Mouse (Mus musculus) ovary, postnatal 36 days (tissue): Measurements from ENCODE around the gene Vwa5b2.

Source experiments
- DNase-seq: peaks from one replicate; pipeline ENCODE4 v3.0.0; 2022; ENCODE audit warnings: low spot score, mixed read lengths

The Vwa5b2 gene

DNA sequence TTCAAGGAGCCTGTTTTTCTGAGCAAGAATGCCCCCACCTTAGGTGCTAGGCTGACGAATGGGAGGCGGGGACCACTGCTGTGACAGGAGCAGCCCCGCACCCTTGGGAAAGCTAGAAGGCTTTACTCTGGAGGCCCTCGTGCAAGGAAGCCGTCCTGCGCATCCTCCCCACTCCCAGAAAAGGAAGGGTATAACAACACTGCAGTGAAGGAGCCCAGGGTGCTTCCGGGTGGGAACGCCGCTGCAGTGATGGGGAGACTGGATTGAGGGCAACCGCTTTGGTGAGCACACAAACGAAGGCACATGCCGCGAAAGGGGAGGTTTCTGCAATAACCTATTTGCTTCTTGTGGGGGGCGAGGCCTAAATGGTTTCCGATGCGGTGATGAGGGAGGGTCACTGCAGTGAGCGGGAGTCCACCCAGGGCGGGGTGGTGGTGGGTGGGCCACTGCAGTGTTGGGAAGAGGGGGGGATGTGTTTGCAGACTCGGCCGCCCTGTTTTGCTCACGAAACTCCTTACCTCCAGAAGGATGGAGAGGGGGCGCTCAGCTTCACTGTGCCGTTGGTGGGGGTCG lies at the start of gene Vwa5b2:
Gene Vwa5b2 (plus strand): TSS at position 106 of the 573 bp plus-strand sequence.
- DNase-seq, result no peak

DNA sequence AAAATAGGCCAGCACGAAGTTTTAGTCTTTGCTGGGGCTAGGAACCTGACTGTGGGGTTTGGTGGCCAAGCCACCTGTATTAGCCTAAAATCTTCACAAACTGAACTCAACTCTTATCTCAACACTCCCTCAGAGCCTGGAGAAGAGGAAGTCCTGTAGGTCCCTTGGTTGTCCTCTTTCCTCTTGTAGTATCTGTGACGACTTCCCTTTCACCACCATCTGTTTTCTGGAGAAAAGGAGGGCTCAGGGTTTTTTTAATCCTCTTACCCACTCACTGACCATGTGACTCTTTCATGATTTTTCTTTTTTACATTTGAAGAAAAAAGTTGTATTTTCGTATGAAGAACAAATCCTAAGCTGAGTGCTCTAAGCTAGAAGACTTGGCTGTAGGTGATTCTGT lies 49.6 kb upstream of the Vwa5b2 start:
- DNase-seq, result no peak

DNA sequence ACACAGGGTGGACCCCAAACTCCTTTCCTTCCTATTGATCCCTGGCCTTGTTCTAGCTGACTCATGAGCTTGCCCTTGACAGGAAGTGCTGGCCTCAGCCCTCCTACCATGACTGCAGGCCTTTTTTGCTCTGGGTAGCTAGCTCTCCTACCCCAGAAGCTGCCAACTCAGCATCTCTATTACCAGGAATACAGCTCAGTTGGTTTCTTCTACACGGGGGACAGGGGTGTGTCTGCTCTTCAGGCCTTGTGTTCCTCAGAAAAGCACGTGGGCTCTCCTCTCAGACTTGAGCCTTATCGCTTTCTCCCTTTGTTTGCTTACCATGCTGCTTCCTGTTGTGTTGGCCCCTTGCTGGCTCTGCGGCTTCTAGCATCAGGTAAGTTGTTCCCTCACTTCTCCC lies 48.8 kb upstream of the Vwa5b2 start:
- no peak for DNase-seq

DNA sequence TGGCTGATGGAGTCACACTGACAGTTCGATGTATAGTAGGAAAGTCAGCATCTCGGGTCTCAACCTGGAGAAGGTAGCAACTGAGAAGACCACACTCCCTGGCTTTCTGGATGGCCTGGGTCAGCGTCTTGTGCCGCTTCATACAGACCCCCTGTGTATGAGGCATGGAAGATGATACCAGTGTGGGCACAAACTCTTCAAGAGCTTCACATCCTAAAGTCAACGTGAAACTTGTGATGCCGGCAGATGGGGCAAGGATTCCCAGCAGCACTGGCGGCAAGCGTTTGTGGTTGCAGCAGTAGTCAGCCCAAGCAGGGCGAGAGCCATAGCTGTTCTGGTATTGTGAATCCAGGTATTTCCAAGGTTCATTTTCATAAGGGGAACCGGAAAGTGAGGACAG lies 43.6 kb upstream of the Vwa5b2 start:
- DNase-seq, result no peak

DNA sequence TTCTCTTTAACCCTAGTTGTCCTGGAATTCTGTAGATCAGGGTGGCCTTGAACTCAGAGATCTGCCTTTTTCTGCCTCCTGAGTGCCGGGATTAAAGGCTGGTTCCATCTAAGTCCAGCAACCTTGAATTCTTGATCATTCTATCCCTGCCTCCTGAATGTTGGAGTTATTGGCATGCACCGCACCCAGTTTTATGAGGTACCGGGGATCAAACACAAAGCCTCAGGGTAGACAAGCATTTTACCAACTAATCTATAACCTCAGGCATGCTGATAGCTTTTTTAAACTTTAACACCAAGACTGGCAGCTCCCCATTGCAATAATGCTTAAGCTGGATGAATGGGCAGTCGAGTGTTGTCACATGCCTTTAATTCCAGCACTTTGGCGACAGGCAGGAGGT lies 41.8 kb upstream of the Vwa5b2 start:
- DNase-seq, result no peak

DNA sequence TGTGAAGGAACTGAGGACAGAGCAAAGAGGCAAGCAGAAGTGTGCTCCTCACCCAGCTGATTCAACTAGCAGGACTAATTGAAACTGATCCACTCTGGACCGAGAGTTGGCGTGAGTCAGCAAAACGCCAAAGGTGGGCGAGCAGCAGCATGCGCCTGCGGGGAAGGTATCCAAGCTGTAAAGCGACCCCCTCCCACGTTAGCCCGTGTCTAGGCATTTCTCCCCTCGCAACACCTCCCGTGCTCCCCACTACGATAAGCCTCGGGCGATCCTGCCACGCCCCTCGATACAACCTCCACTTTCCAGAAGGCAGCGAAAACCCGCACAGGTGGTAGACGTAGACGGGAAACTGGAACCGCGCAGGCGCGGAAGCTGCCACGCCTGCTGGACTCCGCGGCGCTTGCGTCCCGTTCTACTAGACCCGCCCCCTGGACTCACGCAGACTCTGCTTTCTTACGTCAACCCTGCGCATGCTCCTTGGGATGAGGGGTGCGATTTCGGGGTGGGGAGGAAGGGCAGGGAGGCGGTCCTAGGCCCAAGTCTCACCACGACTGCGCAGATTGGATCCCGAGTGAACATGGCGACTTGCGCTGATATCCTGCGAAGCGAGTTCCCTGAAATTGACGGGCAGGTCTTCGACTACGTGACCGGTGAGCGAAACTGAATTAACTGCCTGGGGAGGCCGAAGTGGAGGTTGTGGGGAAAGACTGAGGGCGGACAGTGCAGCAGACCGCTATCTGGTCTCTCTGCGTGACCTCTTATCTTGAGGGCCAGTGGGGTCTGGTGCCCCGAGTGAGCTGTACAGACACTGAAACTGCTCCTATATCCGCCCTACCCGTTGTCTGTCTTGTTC lies 40.9 kb upstream of the Vwa5b2 start, which contains the start of gene Abcf3:
Gene Abcf3 (plus strand): TSS at position 482 of the 853 bp plus-strand sequence.
- peak; percentile 96 for DNase-seq

DNA sequence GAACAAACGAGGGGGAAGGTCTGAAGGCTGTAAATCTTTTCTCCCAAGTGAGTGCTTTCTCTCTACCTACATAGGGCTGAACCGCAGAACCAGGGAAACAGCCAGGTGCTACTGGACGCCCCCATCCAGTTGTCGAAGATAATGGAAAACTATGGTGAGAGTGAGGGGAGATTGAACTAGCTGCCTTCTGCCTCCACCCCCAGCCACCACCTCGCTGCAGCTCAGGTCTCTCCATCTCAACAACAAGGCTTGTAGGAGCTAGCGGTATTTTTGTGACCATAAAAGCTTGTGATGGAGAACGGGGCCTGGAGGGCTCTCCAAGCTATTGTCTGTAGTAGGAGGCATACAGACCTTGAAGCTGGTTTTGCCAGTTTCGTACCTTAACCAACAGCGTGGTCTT lies 40.1 kb upstream of the Vwa5b2 start:
- no peak for DNase-seq

DNA sequence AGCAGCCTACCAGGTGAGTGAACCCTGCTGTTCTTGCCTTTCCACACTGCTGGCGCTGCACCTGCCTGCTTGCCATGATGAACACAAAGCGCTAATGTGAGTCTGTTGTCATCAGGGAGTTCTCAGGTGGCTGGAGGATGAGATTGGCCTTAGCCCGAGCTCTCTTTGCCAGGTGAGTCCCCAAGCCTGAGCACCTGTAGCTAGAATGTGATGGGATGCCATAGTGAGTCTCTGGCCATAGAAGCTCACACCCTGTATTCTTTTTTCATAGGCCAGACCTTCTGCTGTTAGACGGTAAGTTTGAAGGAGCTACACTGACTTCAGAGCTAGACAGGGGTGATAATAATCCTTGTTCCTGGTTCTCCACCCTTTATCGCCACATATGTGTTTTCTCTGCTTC lies 37.6 kb upstream of the Vwa5b2 start:
- no peak for DNase-seq

DNA sequence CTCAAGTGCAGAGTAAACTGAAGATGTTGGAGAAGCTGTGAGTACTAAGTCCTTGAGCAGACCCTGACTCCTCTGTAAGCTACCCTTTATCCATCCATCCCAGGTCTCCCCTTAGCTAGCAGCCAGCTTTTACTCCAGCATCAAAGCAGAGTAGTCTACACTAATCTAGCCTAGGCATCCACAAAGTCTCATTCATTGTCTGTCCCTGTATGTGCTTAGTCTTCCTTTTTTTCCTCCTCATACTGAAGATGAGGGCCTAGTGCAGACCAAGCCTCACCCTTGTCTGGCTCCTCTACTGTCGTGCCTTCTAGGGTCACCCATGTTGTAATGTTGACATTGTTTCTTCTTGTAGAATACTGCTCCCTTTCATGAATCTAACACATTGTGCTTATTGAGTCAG lies 36.7 kb upstream of the Vwa5b2 start:
- no peak for DNase-seq

DNA sequence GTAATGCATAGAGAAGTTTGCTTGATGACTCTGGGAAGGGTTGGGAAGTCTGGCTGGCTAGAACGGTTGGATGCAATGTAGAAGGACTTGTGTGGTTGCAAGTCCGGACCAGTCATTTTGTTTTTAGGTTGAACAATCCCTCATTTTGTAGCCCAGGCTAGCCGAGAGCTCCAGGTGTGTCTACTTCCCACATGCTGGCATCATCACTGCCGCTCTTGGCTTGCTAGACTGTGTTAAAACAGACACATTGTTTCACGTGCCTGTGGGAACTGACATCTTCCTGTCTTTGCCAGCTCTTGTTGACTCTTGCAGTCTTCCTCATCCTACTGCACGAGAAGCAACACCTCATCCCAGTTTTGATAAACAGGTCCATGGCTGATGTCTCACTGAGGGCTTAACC lies 34.3 kb upstream of the Vwa5b2 start:
- DNase-seq, result no peak

DNA sequence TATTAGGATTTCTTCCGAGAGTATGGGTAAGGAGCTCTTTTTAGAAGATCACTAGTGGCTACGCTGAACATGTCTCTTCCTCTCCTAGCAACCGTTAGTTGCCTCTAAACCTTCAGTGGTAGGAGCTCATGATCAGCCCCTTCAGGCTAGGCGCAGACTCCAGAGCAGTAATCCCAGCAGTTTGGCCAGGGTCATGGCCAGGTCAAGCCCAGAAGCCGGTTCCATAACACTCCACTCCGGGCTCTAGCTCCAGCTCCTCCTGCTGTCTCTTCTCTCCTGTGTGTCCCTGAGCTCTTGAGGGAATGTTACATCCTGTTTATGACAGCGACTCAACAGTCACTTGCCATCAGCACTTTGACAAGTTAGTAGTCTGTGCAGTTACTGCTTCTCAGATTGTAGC lies 31.9 kb upstream of the Vwa5b2 start:
- DNase-seq, result no peak

DNA sequence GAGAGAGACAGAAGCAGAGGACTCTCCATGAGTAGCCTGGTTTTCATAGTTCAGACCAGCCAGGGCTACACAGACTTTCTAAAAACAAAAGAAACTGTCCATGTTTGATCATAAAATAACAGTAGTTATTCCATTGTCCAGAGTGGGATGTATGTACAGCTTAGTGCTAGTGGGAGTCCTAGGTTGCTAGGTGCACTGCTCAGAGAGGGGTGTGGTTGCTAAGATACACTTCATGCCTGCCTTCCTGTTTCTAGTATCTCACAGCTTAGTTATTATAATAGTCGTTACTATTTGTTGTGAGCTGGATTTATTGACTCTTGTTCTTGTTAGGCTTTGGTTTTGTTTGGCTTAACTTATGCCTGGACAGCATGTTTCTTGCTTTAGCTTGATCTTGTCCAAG lies 24.2 kb upstream of the Vwa5b2 start:
- DNase-seq, result no peak

DNA sequence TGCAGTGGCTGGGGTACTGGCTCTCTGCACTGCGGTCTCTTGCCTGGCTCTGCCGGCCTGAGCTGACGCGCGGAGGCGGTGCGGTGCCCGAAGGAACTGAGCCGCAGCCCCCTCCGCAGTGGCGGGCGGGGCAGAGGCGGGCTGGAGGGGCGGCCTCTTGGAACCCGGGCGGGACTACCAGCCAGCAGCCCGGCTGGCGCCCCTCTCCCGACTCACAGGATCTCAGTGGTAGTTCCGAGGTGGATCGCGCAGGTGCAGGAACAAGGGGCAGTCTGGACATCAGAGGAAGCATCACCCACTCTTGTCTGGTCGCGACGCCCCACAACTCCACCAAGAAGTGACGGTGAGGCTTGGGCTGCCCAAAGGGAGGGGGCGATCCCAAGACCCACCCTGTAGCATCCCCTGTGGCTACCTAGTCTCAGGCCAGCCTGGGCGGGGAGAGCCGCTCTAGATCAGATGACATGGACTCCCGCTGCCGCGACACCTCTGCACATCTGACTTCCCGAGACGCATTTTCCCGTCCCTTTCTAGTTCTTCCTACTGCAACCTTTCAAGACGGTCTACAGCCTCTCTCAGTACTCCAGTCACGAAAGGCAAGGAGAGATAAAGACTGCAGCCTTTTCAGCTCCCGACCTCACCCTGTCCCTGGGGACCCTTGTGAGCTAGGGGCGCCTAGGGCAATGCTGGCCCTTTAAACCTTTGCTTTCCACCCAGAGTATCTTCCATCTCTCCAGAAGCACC lies 838 bp downstream of the Vwa5b2 start:
- peak; percentile 33 for DNase-seq

DNA sequence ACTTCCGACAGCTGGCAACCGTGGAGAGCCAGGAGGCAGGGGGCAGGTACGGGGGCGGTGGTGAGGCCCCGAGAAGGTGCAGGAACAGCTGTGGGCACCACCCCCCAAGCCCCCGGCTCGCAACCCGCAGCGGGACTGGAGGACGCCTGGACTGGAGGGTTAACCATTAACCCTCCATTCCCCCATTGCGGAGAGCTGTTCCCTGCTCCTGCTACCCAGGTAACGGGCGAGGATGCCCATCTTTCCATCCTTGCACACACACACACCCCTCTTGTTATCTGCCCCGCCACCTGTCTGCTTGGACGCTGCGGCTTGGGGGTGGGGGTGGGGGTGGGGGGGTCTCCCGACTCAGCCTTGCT lies 1.4 kb downstream of the Vwa5b2 start:
- no peak for DNase-seq

DNA sequence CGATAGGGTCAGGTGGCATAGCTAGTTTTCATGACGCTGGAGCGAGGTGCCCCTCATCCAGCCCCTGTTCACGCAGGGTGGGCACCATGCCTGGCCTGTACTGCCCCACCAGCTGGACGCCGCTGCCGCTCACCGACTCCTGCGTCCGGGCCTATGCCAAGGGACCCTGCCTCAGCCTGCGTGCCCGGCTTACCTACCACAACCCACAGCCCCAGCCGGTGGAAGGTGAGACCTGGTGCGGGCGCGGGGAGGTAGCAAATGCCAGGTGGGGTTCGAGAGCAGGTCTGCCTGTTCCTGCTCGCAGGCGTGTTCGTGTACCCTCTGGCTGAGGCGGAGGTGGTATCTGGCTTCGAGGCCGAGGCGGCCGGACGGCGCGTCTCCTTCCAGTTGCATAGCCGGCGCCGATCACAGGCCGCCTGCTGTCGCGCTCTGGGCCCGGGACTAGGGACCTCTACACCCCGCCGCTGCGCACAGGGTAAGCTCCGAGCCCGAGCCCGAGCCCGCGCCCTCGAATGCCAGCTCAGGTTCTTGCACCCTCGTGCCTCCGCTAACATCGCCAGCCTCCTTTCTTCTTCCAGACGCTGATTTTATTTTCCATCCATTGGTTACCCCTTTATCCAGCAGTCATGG lies 1.9 kb downstream of the Vwa5b2 start:
- no peak for DNase-seq

DNA sequence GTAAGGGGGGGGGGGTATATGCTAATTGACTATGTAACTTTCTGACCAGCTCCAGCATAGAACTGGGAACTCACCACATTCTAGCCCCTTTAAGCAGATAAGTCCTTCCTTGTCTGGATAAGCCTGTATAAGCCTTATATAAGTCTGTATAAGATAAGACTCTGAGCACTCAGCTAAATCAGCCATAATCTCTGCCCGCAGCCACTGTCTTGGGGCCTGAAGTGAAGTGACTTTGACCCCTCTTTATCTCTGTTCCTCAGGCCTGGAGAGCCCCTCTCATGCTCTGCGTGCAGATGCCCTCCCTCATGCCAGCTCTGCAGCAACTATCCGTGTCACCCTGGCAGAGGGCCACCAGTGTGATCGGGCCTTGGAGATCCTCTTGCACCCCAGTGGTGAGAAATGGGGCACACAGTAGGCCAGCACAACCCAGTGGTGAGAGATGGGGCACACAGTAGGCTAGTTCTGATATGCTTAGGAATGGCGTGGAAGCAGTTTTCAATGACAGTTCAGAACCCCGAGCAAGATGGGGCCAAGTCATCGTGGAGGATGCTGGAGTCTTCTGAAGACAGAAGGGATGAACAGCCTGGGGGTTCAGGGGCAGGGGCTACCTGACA lies 5.9 kb downstream of the Vwa5b2 start:
- DNase-seq, result no peak

DNA sequence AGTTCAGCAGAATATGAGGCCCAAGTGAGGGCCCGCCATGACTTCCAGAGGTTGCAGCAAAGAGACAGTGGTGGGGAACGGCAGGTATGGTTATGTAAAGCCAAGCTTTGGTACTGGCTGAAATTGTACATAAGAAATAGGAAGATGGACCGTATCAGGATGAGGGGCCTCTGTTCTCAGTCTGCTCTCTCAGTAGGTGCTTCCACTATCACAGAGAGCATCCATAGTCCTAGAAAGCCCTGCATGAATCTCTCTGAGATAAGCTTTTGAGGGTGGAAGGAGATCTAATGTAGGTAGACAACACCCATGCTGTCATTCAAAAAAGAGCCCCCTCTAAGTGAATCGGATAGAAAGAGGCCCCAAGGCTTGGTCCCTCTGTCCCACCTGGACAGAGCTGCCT lies 6.5 kb downstream of the Vwa5b2 start:
- no peak for DNase-seq

DNA sequence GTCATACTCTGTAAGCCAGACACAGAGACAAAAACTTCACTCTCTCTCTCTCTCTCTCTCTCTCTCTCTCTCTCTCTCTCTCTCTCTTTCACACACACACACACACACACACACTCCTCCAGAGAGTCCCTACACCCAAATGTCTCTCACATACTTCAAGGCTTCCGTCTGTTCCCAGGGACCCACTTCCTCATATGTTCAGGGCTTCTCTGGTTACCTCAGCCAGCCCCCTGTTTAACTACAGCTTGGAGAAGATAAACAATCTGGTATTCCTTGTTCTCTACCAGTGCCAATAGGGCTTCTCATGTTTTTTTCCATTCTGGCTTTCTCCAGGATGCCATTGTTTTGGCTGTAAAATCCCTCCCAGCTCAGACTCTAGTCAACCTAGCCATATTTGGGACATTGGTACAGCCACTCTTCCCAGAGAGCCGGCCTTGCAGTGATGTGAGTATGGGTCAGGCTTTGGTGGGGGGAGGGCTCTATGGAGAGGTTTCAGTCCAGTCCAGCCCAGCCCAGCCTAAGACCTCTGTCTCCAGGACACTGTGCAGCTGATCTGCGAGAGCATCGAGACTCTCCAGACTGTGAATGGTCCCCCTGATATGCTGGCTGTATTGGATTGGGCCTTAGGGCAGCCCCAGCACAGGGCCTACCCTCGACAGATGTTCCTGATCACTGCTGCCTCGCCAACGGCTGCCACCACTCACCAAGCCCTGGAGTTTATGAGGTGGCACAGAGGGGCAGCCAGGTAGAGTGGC lies 7.6 kb downstream of the Vwa5b2 start:
- DNase-seq, result no peak

DNA sequence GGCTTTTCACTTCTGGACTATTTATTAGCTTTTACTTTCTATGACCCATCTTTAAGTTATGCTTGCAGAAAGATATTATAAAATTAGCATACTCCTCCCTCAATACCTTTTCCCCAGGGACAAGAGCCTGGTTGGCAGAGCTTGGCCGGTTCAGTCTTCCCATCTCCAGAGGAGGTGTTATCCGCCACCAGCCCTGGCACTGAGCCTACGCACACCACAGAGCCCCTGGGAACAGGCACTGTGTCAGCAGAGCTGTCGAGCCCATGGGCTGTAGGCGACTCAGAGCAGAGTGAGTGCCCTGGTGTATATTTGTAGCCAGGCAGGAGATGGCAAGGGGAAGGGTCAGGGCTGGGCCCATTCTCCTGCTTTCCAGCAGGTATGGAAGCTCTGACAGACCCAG lies 11.2 kb downstream of the Vwa5b2 start:
- DNase-seq, result no peak

DNA sequence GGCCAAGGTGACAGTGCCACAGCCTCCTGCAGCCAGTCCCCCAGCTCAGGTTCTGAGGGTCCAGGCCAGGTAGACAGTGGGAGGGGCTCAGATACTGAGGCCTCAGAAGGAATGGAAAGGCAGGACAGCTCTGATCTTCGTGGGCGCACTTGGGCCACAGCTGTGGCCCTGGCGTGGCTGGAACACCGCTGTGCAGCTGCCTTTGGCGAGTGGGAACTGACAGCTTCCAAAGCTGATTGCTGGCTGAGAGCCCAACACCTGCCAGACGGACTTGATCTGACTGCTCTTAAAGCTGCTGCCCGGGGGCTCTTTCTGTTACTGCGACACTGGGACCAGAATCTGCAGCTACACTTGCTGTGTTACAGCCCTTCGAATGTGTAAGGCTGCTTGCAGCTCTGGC lies 15.4 kb downstream of the Vwa5b2 start:
- DNase-seq, result no peak
